Mouse (Mus musculus): ENCODE data around the gene Tmem53. TPM values are rescaled to one million over a fixed set of nuclear protein-coding genes. Genes with fewer than 3 reads are reported as not detected.
A peak's percentile ranks its signal among the peaks of the same experiment; 100 is the strongest.

Gene Tmem53
- polyA plus RNA-seq, 1 experiment, result 19.0 TPM

- WGBS, result 84% methylated on average over 2 of the region's 2 CpGs
Observed at GRCm38 (mm10) chr4:117261222-117261621, 9.5 kb downstream of the Tmem53 start.

DNA sequence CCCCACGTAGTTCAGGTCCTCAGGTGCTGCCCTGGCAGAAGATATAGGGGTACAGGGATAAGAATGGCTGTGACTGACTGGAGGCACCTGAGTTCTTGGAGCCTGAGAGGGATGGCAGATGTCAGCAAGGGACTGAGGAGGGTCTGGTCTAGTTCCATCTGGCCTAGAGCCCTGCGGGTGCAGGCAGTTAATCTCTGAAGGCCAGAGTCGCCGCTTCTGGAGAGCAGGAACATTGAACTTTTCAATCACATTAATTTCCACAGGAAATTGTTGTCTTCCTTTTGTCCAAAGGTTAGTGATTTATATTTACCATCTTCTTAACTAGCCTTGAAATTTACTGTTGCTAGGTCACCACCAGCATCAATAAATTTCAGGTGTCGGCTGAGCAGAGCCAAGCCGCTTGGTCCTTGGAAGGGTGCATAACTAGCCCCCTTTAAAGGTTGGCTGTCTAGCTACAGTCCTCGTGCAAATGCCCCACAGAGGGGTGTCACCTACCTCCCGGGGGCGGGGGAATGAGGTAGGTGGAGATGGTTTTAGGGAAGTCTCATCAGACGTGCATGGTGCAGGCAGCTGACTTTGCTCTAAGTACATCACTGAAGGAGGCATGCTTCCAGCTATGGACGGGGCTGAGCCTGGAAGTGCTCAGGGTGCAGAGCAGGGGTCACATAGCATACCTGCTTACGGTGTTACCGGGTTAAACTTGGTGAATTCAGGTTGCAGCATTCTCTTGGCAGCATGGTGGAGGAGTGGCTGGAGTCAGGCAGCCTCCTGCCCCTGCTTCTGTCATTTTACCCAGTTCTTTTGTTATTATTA, 10.6 kb downstream of the Tmem53 start:
- no peak overlapping the region for H3K4me3 ChIP-seq (ENCODE audit: low read depth, low read length)
- whole genome bisulfite sequencing, result 50% methylated on average over 13 of the region's 13 CpGs
- no peak overlapping the region for H3K27ac ChIP-seq (ENCODE audit: insufficient read depth, low read depth, low read length)
- peaks cover 6% of the 10 kb centered on the region; the same call in 1 of the 2 replicates for H3K4me1 ChIP-seq (ENCODE audit: control insufficient read depth, insufficient read depth, insufficient read length, low read length)
- TF ChIP-seq POLR2A (IDR thresholded peaks at IDR 0.05; ENCODE audit: low read depth, low read length) (no peak), CTCF (IDR thresholded peaks at IDR 0.05; ENCODE audit: extremely low read depth, insufficient read length, insufficient replicate concordance, low read depth, low read length) (no peak)
- H3K36me3 ChIP-seq (ENCODE audit: control insufficient read depth, insufficient read depth, low read length), result no peaks in the 10 kb centered on the region
- no peaks in the 10 kb centered on the region for H3K27me3 ChIP-seq (ENCODE audit: control insufficient read depth, insufficient read depth, low read length)

More at GRCm38 (mm10) chr4:117261222-117261621, 9.5 kb downstream of the Tmem53 start:
- H3K36me3 ChIP-seq (ENCODE audit: control insufficient read depth, insufficient read depth, low read length), result no peaks in the 10 kb centered on the region
- H3K27me3 ChIP-seq (ENCODE audit: control insufficient read depth, insufficient read depth, low read length), result no peaks in the 10 kb centered on the region
- TF ChIP-seq CTCF (IDR thresholded peaks at IDR 0.05; ENCODE audit: extremely low read depth, insufficient read length, insufficient replicate concordance, low read depth, low read length) (no peak), POLR2A (IDR thresholded peaks at IDR 0.05; ENCODE audit: low read depth, low read length) (no peak)
- H3K4me3 ChIP-seq (ENCODE audit: low read depth, low read length), result no peak overlapping the region
- H3K4me1 ChIP-seq (ENCODE audit: control insufficient read depth, insufficient read depth, insufficient read length, low read length), result peaks cover 6% of the 10 kb centered on the region; the same call in 1 of the 2 replicates
- no peak overlapping the region for H3K27ac ChIP-seq (ENCODE audit: insufficient read depth, low read depth, low read length)

DNA sequence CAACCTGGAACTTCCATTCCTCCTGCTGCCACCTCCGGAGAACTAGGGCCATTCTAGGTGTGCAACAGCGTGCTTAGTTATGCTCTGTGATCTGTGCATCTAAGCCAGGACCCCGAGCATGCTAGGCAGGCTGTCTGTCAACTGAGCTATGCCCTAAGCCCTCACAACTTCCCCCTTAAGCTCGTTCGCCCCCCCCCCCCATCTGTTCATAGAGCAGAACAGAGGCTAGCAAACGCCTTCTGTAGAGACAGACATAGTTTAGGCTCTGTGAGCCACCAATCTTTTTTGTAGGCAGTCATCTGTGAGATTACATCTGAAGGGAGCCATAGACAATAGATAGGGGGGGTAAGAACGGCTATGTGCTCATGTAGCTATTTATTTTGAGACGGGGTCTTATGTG, 11.2 kb downstream of the Tmem53 start:
- 79% methylated on average over 8 of the region's 8 CpGs for WGBS
- no peaks in the 10 kb centered on the region for H3K27me3 ChIP-seq (ENCODE audit: control insufficient read depth, insufficient read depth, low read length)
- peaks cover 6% of the 10 kb centered on the region; the same call in 1 of the 2 replicates for H3K4me1 ChIP-seq (ENCODE audit: control insufficient read depth, insufficient read depth, insufficient read length, low read length)
- no peak overlapping the region for H3K4me3 ChIP-seq (ENCODE audit: low read depth, low read length)
- no peak overlapping the region for H3K27ac ChIP-seq (ENCODE audit: insufficient read depth, low read depth, low read length)
- no peak for TF ChIP-seq POLR2A (IDR thresholded peaks at IDR 0.05; ENCODE audit: low read depth, low read length)
- TF ChIP-seq CTCF (IDR thresholded peaks at IDR 0.05; ENCODE audit: extremely low read depth, insufficient read length, insufficient replicate concordance, low read depth, low read length), result no peak
- no peaks in the 10 kb centered on the region for H3K36me3 ChIP-seq (ENCODE audit: control insufficient read depth, insufficient read depth, low read length)

DNA sequence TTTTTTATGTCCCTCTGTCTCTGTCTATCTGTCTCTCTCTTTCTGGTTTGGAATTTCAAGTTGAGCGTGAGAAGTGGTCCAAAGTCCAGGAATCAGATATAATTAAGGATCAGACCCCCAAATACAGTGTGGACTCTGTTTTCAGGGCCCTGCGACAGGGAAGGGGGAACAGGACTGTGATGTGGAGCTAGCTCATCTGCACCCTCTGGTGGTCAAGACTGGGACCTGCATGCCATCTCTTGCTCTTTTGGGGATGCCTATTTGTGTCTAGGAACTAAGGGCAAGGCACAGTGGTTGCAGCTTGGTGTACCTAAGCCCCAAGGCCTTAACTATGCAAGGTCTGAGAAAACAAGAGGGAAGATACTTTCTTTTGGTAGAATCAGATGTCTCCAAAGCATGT, 15.5 kb downstream of the Tmem53 start:
- Histone ChIP-seq H3K4me3 (ENCODE audit: low read depth, low read length) (no peak overlapping the region), H3K27me3 (ENCODE audit: control insufficient read depth, insufficient read depth, low read length) (no peaks in the 10 kb centered on the region), H3K36me3 (ENCODE audit: control insufficient read depth, insufficient read depth, low read length) (peaks cover 6% of the 10 kb centered on the region), H3K4me1 (ENCODE audit: control insufficient read depth, insufficient read depth, insufficient read length, low read length) (peaks cover 3% of the 10 kb centered on the region; the same call in 1 of the 2 replicates), H3K27ac (ENCODE audit: insufficient read depth, low read depth, low read length) (no peak overlapping the region)
- 6% methylated on average over 2 of the region's 2 CpGs for WGBS
- TF ChIP-seq CTCF (IDR thresholded peaks at IDR 0.05; ENCODE audit: extremely low read depth, insufficient read length, insufficient replicate concordance, low read depth, low read length) (peak; percentile 94; the same call in 1 of the 2 replicates), POLR2A (IDR thresholded peaks at IDR 0.05; ENCODE audit: low read depth, low read length) (no peak)

DNA sequence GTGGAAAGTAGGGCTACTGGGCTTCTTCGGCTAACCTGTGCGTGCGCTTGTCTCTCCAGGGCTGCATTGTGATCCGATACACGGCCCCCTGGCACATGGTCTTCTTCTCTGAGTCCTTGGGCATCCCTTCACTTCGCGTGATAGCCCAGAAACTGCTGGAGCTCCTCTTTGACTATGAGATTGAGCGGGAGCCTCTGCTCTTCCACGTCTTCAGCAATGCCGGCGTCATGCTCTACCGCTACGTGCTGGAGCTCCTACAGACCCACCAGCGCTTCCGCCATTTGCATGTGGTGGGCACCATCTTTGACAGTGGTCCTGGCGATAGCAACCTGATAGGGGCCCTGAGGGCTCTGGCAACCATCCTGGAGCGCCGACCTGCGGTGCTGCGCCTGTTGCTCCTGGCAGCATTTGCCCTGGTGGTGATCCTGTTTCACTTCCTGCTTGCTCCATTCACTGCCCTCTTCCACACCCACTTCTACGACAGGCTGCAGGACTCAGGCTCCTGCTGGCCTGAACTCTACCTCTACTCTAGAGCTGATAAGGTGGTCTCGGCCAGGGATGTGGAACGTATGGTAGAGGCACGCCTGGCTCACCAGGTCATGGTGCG, 16.2 kb downstream of the Tmem53 start:
- TF ChIP-seq CTCF (IDR thresholded peaks at IDR 0.05; ENCODE audit: extremely low read depth, insufficient read length, insufficient replicate concordance, low read depth, low read length), result no peak
- TF ChIP-seq POLR2A (IDR thresholded peaks at IDR 0.05; ENCODE audit: low read depth, low read length), result no peak

DNA sequence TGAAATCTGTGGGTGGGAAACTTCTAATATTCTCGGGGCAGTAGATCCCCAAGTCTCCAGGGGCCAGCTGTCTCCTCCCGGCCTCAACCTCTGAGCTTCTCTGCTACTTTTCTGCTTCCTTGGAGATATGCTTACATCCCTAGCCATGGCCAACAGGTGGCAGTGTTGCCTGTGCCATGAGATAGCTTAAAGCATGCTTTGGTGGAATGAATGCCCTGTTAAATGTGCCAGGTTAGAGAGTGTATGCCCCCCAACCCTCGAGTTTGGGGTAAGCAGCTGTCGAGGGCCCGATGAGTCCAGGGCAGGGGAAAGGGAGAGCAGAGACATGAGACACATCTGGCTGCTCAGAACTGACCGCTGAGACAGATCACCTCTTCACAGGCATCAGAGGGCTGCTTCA, 18.5 kb downstream of the Tmem53 start:
- TF ChIP-seq POLR2A (IDR thresholded peaks at IDR 0.05; ENCODE audit: low read depth, low read length), result no peak
- peak; percentile 69; the same call in 1 of the 2 replicates for TF ChIP-seq CTCF (IDR thresholded peaks at IDR 0.05; ENCODE audit: extremely low read depth, insufficient read length, insufficient replicate concordance, low read depth, low read length)
- H3K27ac ChIP-seq (ENCODE audit: insufficient read depth, low read depth, low read length), result no peak overlapping the region
- WGBS, result 16% methylated on average over 6 of the region's 6 CpGs
- no peaks in the 10 kb centered on the region for H3K27me3 ChIP-seq (ENCODE audit: control insufficient read depth, insufficient read depth, low read length)
- H3K4me3 ChIP-seq (ENCODE audit: low read depth, low read length), result no peak overlapping the region
- peaks cover 6% of the 10 kb centered on the region for H3K4me1 ChIP-seq (ENCODE audit: control insufficient read depth, insufficient read depth, insufficient read length, low read length)
- peaks cover 20% of the 10 kb centered on the region for H3K36me3 ChIP-seq (ENCODE audit: control insufficient read depth, insufficient read depth, low read length)

More for the DNA sequence above, 16.2 kb downstream of the Tmem53 start:
- 89% methylated on average over 25 of the region's 25 CpGs for WGBS
- Histone ChIP-seq H3K27me3 (ENCODE audit: control insufficient read depth, insufficient read depth, low read length) (no peaks in the 10 kb centered on the region), H3K36me3 (ENCODE audit: control insufficient read depth, insufficient read depth, low read length) (peaks cover 10% of the 10 kb centered on the region), H3K27ac (ENCODE audit: insufficient read depth, low read depth, low read length) (no peak overlapping the region), H3K4me1 (ENCODE audit: control insufficient read depth, insufficient read depth, insufficient read length, low read length) (peaks cover 4% of the 10 kb centered on the region; the same call in 1 of the 2 replicates), H3K4me3 (ENCODE audit: low read depth, low read length) (no peak overlapping the region)

DNA sequence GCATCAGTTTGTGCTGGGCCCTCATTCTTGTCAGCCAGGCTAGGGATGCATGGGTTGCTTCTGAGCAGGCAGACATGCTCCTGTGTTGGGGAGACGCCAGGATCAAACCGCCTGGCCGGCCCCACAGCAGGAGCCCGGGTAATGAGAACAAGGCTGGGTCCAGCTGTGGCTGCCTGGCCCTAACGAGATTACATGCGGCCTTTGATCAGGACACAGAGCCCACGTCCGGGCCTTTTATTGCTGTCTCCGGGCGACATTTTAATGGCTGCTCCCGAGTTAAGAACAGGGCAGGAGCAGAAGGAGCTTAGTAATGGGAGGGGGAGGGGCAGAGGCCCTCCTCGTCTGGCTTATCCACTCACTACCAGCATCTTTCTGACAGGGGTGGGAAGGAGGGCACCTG, 20.7 kb downstream of the Tmem53 start:
- no peak overlapping the region for H3K27ac ChIP-seq (ENCODE audit: insufficient read depth, low read depth, low read length)
- 28% methylated on average over 12 of the region's 12 CpGs for WGBS
- no peak for TF ChIP-seq POLR2A (IDR thresholded peaks at IDR 0.05; ENCODE audit: low read depth, low read length)
- TF ChIP-seq CTCF (IDR thresholded peaks at IDR 0.05; ENCODE audit: extremely low read depth, insufficient read length, insufficient replicate concordance, low read depth, low read length), result no peak
- H3K4me1 ChIP-seq (ENCODE audit: control insufficient read depth, insufficient read depth, insufficient read length, low read length), result peaks cover 6% of the 10 kb centered on the region
- no peak overlapping the region for H3K4me3 ChIP-seq (ENCODE audit: low read depth, low read length)
- no peaks in the 10 kb centered on the region for H3K27me3 ChIP-seq (ENCODE audit: control insufficient read depth, insufficient read depth, low read length)
- peaks cover 38% of the 10 kb centered on the region for H3K36me3 ChIP-seq (ENCODE audit: control insufficient read depth, insufficient read depth, low read length)
